Mouse (Mus musculus): ENCODE results near the gene Slfn3.

- no peak for TF ChIP-seq CTCF (IDR thresholded peaks at IDR 0.05; ENCODE audit: control insufficient read depth, insufficient read depth, insufficient read length)
- TF ChIP-seq MYOD1 (IDR thresholded peaks at IDR 0.05; ENCODE audit: control insufficient read depth, insufficient read length, low read depth), result no peak
- no peak for TF ChIP-seq MAX (IDR thresholded peaks at IDR 0.05)
Observed at GRCm38 (mm10) chr11:83263146-83263545, 72.0 kb downstream of the Slfn3 start.

Measured in C2C12 (cell line).